Comparison of ENCODE assay signal across 9 mouse cellular contexts in the genomic region with DNA sequence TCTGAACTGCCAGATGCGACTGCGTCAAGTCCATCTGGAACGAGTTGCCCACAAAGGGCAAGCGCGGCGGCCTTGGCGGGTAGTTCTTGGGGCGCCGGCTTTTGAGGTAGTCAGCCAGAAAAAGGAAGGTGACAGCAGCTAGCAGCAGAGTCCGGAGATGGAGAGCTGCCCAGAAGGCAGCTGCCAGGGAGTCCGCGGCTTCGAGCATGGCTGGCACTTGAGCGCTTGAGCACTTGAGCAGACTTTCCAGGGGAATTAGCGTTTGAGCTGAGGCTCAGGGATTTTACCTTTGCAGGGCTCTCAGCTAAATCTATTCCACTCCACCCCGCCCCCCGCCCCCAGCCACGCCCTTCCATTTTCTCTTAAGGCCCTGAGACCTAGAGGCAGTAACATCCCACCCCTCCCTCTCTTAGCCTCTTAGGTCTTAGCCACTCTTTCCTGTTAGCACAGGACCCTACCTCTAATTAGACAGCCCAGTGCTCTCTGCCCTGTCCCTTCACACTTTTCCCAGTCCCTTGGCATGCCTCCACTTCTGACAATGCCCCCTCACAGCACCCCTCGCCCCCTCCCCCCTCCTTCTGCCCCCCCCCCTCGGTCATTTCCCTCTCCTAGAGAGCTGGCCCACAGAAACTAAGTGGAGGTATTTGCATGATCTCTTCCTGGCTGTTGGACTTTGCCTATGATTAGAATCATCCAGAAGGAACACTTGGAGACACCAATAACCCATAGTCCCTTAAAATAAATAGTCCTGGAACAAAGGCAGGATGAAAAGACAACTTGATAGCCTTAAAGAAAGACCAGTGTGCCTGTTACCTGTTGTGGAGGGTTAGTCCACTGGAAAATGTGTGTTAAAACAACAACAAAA. TPM values are rescaled to one million over a fixed set of nuclear protein-coding genes. Genes with fewer than 3 reads are reported as not detected.
DNase-seq lines count a peak whose midpoint lies in the region; ATAC-seq lines count a peak whose summit lies in the region.
"Had no signal": no experiment of that assay in that cellular context is flagged by ENCODE, and none has a peak within 500 bp of the region (broad histone marks: within the 10 kb centered on the region; RNA-seq: fewer than 3 reads in every experiment).

Gene Cyp2j13, minus strand, starts transcription at position 286 of the 865 bp plus-strand sequence.

- peak within 1 kb of the TSS; percentile 51 for H3K4me2 ChIP-seq in embryonic facial prominence, embryonic 12.5 days (replicated peaks)
- H3K4me2 ChIP-seq in midbrain, embryonic 13.5 days (replicated peaks): peak within 1 kb of the TSS; percentile 52

- H3K27ac ChIP-seq in embryonic facial prominence, embryonic 12.5 days: no peak within 1 kb of the TSS
- no peak within 1 kb of the TSS for H3K27ac ChIP-seq in midbrain, embryonic 13.5 days

- WGBS in embryonic facial prominence, embryonic 12.5 days: 7% methylated on average over 18 of the region's 20 CpGs
- WGBS in midbrain, embryonic 13.5 days: 6% methylated on average over 19 of the region's 20 CpGs

- peaks cover 10% of the 10 kb centered on the region for H3K4me1 ChIP-seq in embryonic facial prominence, embryonic 12.5 days
- peaks cover 10% of the 10 kb centered on the region for H3K4me1 ChIP-seq in midbrain, embryonic 13.5 days (replicated peaks)

- peak; percentile 4 for DNase-seq in urinary bladder, postnatal 14 days (ENCODE audit: low spot score)
- DNase-seq in urinary bladder, postnatal 25 days (ENCODE audit: low spot score): no peak
- DNase-seq in heart, postnatal 10 days: peak; percentile 30 to 36
- DNase-seq in kidney, postnatal 14 days: peak; percentile 29
- no peak for DNase-seq in urinary bladder, postnatal 10 days (ENCODE audit: low spot score)

- no peaks in the 10 kb centered on the region for H3K27me3 ChIP-seq in embryonic facial prominence, embryonic 12.5 days
- no peaks in the 10 kb centered on the region for H3K27me3 ChIP-seq in midbrain, embryonic 13.5 days

- intact Hi-C loops in heart, postnatal 10 days (cut with DNase I): no loop called here

- no peaks in the 10 kb centered on the region for H3K9me3 ChIP-seq in embryonic facial prominence, embryonic 12.5 days
- no peaks in the 10 kb centered on the region for H3K9me3 ChIP-seq in midbrain, embryonic 13.5 days

- H3K36me3 ChIP-seq in embryonic facial prominence, embryonic 12.5 days: no peaks in the 10 kb centered on the region
- H3K36me3 ChIP-seq in midbrain, embryonic 13.5 days: no peaks in the 10 kb centered on the region

- ATAC-seq in embryonic facial prominence, embryonic 12.5 days (ENCODE audit: insufficient number of reproducible peaks, insufficient read depth, low FRiP score, low TSS enrichment): 0 out of 2 replicates have a peak, but pooled peaks have one; percentile 56
- peak; percentile 93 for ATAC-seq in midbrain, embryonic 13.5 days
- ATAC-seq in activated CD4-positive, CD25-positive, alpha-beta regulatory T cell, adult 4 months: no peak

- H3K9ac ChIP-seq in embryonic facial prominence, embryonic 12.5 days: 0 out of 2 replicates have a peak within 1 kb of the TSS, but pooled peaks have one; percentile 19
- 0 out of 2 replicates have a peak within 1 kb of the TSS, but pooled peaks have one; percentile 36 for H3K9ac ChIP-seq in midbrain, embryonic 13.5 days (replicated peaks)

- H3K4me3 ChIP-seq in embryonic facial prominence, embryonic 12.5 days: peak within 1 kb of the TSS; percentile 28
- peak within 1 kb of the TSS; percentile 21 for H3K4me3 ChIP-seq in midbrain, embryonic 13.5 days (replicated peaks)

RNA-seq across cellular contexts. Expression of gene Cyp2j13, which starts in this region (rescaled TPM):
- polyA plus RNA-seq in embryonic facial prominence, embryonic 12.5 days (2016; fragmentation: Nextera tagmentation; extraction: Ambion mirVana): 0.22 TPM in 1 of 2 replicates, not detected in the other
- total RNA-seq in heart, postnatal 10 days (2021): not detected
- not detected in 2 replicates for polyA plus RNA-seq in midbrain, embryonic 13.5 days (2015; fragmentation: Nextera tagmentation; extraction: Ambion mirVana)
- polyA plus RNA-seq in activated CD4-positive, CD25-positive, alpha-beta regulatory T cell, adult 4 months (2017; shearing (Covaris generic)): not detected
- total RNA-seq: adrenal gland, adult 18-20 months had no signal

Comparison
In these comparisons a context has a peak if more than half of its experiments do, and no peak if none do; other contexts are left out.
1. DNase-seq: peak in urinary bladder, postnatal 14 days (single experiment) and kidney, postnatal 14 days (single experiment); none in urinary bladder, postnatal 25 days (single experiment) and urinary bladder, postnatal 10 days (single experiment).
2. Peak in ATAC-seq, H3K4me3 ChIP-seq, H3K9ac ChIP-seq and H3K4me2 ChIP-seq in embryonic facial prominence, embryonic 12.5 days; RNA of the gene not detected or under 1 TPM.
3. Peak in DNase-seq in heart, postnatal 10 days; RNA of the gene not detected or under 1 TPM.
4. Peak in ATAC-seq, H3K4me3 ChIP-seq, H3K9ac ChIP-seq and H3K4me2 ChIP-seq in midbrain, embryonic 13.5 days; RNA of the gene not detected or under 1 TPM.